Mouse (Mus musculus) neural tube, embryonic 14.5 days (tissue): ENCODE results near the gene Sfn. TPM values are rescaled to one million over a fixed set of nuclear protein-coding genes. Genes with fewer than 3 reads are reported as not detected.

Experiments used
- ATAC-seq: fragments of 200-750 bp; cut with Nextera tagmentation; 2 replicates; pipeline ENCODE4 v1.8.0; 2017; ENCODE audit warnings: low read depth, mild to moderate bottlenecking, moderate TSS enrichment, moderate library complexity
- H3K27ac ChIP-seq: fragments of 300-500 bp; sonication (generic); 2 replicates; pipeline ENCODE4 v1.5.1; 2014; ENCODE audit warnings: low read depth, mild to moderate bottlenecking, control low read depth, low read length, moderate library complexity, mixed read lengths
- H3K27me3 ChIP-seq: fragments of 300-500 bp; sonication (generic); 2 replicates; pipeline ENCODE4 v1.6.1; 2014; ENCODE audit warnings: low read length; ENCODE audit not compliant: control insufficient read depth, insufficient read depth
- H3K36me3 ChIP-seq: fragments of 300-500 bp; sonication (generic); 2 replicates; pipeline ENCODE4 v1.6.1; 2014; ENCODE audit warnings: low read length, mixed read lengths; ENCODE audit not compliant: control insufficient read depth, insufficient read depth
- H3K4me1 ChIP-seq: fragments of 300-500 bp; sonication (generic); 2 replicates; pipeline ENCODE4 v1.6.1; 2014; ENCODE audit warnings: low read length; ENCODE audit not compliant: control insufficient read depth, insufficient read depth
- H3K4me2 ChIP-seq: fragments of 300-500 bp; sonication (generic); 2 replicates; pipeline ENCODE4 v1.6.1; 2014; ENCODE audit warnings: mild to moderate bottlenecking, low read depth, low read length, control low read depth
- H3K4me3 ChIP-seq: fragments of 300-500 bp; sonication (generic); 2 replicates; pipeline ENCODE4 v1.5.1; 2014; ENCODE audit warnings: low read depth, low read length, control low read depth, mixed read lengths
- H3K9ac ChIP-seq: fragments of 300-500 bp; sonication (generic); replicated peaks from 2 replicates; pipeline ENCODE4 v1.6.1; 2014; ENCODE audit warnings: low read depth, mild to moderate bottlenecking, control low read depth, low read length, mixed read lengths
- H3K9me3 ChIP-seq: fragments of 300-500 bp; sonication (generic); 2 replicates; pipeline ENCODE4 v1.6.1; 2016; ENCODE audit warnings: low read length; ENCODE audit not compliant: control insufficient read depth
- WGBS: fragments of 180-500 bp; shearing (Covaris S2); extraction: QIAGEN DNeasy Blood & Tissue Kit; methylation state at CpG from one replicate; pipeline ENCODE4 v1.1.7; 2014; 5-methylcytosine and 5-hydroxymethylcytosine counted together
- polyA plus RNA-seq: library from polyadenylated mRNA; unstranded; fragments of >200 nt; fragmentation: Nextera tagmentation; extraction: Ambion mirVana; gene quantifications from 2 replicates; pipeline ENCODE4 v1.2.1, GENCODE M21; 2014

Sfn gene
- polyA plus RNA-seq, 1 experiment from 2014 or later = 1.4 TPM

DNA sequence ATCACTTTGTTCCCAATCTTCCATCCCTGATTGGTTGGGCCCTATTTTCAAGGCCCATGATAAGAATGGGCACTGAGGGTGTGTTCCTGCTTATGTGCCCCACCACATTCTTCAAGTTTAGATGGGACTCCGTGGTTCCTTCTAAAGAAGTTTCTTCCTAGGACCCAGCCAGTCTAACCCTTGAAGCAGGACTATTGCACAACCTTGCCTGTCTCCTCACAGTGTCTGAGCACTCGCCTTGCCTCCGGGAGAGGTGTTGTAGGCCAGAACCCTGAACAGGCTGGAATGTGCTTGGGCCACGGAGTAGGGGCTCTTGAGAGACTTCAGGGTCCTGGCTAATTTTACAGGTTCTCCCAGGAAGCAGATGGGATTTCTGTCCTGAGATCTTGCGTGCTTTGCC lies 1.1 kb upstream of the Sfn start:
- Histone ChIP-seq H3K9me3 (no peaks in the 10 kb centered on the region), H3K27me3 (peaks cover 36% of the 10 kb centered on the region), H3K27ac (no peak overlapping the region), H3K36me3 (no peaks in the 10 kb centered on the region), H3K9ac (no peak overlapping the region), H3K4me1 (peaks cover 7% of the 10 kb centered on the region; the same call in 1 of the 2 replicates), H3K4me3 (no peak overlapping the region), H3K4me2 (no peak overlapping the region)
- no peak for ATAC-seq
- WGBS = 95% methylated on average over 5 of the region's 5 CpGs

DNA sequence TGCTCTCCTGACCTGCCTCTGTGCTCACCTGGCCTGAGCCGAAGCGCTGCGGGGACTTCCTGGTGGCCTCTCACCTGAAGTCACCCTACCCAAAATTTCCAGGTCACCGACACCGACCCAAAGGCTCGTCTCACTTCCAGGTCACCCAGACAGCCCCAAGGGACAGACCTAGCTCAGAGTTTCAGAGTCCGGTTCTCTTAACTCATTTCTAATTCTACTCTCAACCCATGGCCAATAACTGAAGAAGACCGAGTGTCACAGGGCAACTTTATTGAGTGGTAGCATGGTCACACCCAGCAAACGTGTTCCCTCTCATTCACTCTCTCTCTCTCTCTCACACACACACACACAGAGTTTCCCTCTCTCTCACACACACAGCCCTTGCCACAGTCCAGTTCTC lies 1.7 kb downstream of the Sfn start:
- Histone ChIP-seq H3K36me3 (no peaks in the 10 kb centered on the region), H3K27me3 (peaks cover 36% of the 10 kb centered on the region), H3K9ac (no peak overlapping the region), H3K4me1 (peaks cover 7% of the 10 kb centered on the region; the same call in 1 of the 2 replicates), H3K4me2 (peak overlapping the region; percentile 60; the same call in 1 of the 2 replicates), H3K27ac (no peak overlapping the region), H3K4me3 (peak overlapping the region; percentile 37; the same call in 1 of the 2 replicates), H3K9me3 (no peaks in the 10 kb centered on the region)
- no peak for ATAC-seq
- 13% methylated on average over 9 of the region's 9 CpGs for WGBS

DNA sequence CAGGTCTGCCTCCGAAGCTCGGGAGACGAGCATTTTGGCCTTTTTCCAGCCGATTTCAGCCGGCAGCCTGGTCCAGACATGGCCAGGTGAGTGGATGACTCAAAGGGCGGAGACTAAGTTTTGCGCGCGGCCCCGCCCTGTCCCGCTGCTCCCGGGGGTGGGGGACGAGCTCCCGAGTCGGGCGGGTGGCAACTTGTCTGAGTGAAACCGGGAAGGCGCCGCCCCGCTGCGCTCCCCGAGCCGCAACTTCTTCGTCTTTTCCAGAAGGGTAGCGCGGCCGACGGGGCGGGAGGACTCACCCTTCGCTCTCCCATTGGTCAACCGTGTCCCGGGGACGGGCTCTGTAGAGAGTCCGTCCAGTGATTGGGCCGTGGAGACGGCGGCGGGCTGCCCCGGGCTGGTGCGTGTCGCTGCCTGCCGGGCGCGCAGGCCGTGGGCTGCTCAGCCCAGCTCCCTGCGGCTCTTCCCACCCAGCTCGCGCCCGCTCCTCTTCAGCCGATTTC lies 2.3 kb downstream of the Sfn start:
- WGBS = under 1% methylated on average over 48 of the region's 50 CpGs
- no peaks in the 10 kb centered on the region for H3K9me3 ChIP-seq
- no peak overlapping the region for H3K27ac ChIP-seq
- H3K4me1 ChIP-seq = peaks cover 7% of the 10 kb centered on the region; the same call in 1 of the 2 replicates
- H3K27me3 ChIP-seq = peaks cover 36% of the 10 kb centered on the region
- H3K36me3 ChIP-seq = no peaks in the 10 kb centered on the region
- H3K9ac ChIP-seq = 0 out of 2 replicates have a peak overlapping the region, but pooled peaks have one; percentile 3
- ATAC-seq = peak; percentile 95
- H3K4me3 ChIP-seq = peak overlapping the region; percentile 37
- peak overlapping the region; percentile 60 for H3K4me2 ChIP-seq

DNA sequence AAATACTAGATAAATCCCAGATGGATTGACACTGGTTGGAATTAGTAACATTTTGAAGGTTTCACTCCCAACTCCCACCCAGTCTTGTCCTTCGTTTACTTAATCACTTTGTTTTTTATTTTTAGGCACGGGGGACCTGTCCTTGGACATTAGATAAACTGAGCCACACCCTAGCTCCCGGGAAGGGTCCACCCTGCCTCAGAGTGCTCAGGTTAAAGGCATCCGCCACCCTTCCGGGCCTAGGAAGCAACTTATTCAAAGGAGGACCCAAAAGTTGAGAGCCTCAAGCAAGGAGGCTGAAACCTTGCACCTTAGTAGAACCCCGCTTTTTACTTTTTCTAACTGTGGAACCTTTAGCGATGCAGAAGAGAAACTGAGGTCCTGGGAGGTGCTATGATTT lies 2.9 kb downstream of the Sfn start:
- Histone ChIP-seq H3K27me3 (peaks cover 36% of the 10 kb centered on the region), H3K9ac (0 out of 2 replicates have a peak overlapping the region, but pooled peaks have one; percentile 3)
- WGBS = 29% methylated on average over 7 of the region's 7 CpGs

DNA sequence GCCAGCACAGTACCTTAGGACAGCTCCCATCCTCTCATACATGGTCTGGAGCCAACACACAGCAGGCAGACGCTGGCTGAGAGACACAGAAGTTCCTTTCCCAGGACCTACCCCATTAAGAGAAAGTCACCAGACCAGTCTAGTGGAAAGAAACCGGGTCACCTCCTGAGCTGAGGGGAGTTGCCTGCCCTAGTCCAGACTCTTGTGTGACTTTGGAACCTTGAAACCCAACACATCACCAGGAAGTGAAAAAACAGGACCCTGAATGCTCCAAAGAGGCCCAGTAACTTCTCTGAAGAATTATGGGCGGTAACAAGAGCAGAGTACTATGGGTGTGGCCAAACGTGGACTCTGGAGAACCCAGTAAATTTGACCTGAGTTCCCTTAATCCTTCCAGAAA lies 3.4 kb downstream of the Sfn start:
- WGBS = 55% methylated on average over 4 of the region's 4 CpGs
- Histone ChIP-seq H3K4me2 (no peak overlapping the region), H3K4me3 (no peak overlapping the region), H3K9me3 (no peaks in the 10 kb centered on the region), H3K27me3 (peaks cover 36% of the 10 kb centered on the region), H3K4me1 (peaks cover 7% of the 10 kb centered on the region; the same call in 1 of the 2 replicates), H3K36me3 (no peaks in the 10 kb centered on the region), H3K9ac (no peak overlapping the region), H3K27ac (no peak overlapping the region)
- ATAC-seq = no peak

More for the DNA sequence above, 2.9 kb downstream of the Sfn start:
- Histone ChIP-seq H3K27ac (no peak overlapping the region), H3K9me3 (no peaks in the 10 kb centered on the region), H3K4me2 (peak overlapping the region; percentile 60), H3K4me3 (peak overlapping the region; percentile 37), H3K36me3 (no peaks in the 10 kb centered on the region), H3K4me1 (peaks cover 7% of the 10 kb centered on the region; the same call in 1 of the 2 replicates)
- no peak for ATAC-seq

DNA sequence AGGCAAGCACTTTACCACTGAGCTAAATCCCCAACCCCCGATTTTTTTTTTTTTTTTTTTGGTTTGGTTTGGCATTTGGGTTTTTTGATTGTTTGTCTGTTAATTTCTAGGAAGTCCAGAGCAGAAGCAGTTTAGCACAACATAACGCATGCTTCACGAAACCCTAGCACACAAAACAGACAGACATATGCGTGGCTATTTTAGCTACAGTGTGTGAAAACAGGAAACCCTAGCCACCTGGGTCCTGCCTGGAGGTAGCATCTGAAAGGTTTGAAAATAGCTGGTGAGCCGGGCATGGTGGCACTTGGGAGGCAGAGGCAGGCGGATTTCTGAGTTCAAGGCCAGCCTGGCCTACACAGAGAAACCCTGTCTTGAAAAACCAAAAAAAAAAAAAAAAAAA lies 5.9 kb downstream of the Sfn start:
- Histone ChIP-seq H3K27me3 (peaks cover 22% of the 10 kb centered on the region), H3K4me3 (no peak overlapping the region), H3K9me3 (no peaks in the 10 kb centered on the region), H3K4me2 (no peak overlapping the region), H3K36me3 (0 out of 2 replicates have a peak, but pooled peaks cover 5% of the 10 kb centered on the region), H3K4me1 (peaks cover 7% of the 10 kb centered on the region; the same call in 1 of the 2 replicates), H3K9ac (no peak overlapping the region), H3K27ac (no peak overlapping the region)
- no peak for ATAC-seq
- 86% methylated on average over 6 of the region's 6 CpGs for WGBS

DNA sequence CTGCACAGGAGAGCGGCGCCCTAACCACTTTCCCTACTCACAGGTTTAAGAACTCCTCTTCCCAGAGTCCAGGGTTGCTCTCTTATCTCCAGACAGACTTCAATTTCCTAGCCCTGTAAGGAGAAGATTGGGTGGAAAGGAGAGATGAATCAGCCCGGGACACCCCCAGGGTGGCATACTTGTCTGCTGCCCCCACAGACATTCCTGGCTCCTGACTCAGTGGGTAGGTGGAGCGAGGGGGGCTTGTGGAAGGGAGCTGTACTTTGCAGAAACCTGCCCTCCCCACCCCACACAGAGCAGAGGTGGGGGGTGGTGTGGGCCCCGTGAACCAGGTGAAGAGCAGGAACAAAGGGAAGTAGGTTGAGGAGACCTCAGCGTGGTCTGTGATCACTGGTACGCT lies 6.4 kb downstream of the Sfn start:
- Histone ChIP-seq H3K4me1 (peaks cover 7% of the 10 kb centered on the region; the same call in 1 of the 2 replicates), H3K9ac (no peak overlapping the region), H3K27ac (no peak overlapping the region), H3K27me3 (peaks cover 22% of the 10 kb centered on the region), H3K36me3 (peaks cover 6% of the 10 kb centered on the region; the same call in 1 of the 2 replicates), H3K4me3 (no peak overlapping the region), H3K4me2 (no peak overlapping the region), H3K9me3 (no peaks in the 10 kb centered on the region)
- ATAC-seq = no peak
- WGBS = 80% methylated on average over 7 of the region's 7 CpGs

DNA sequence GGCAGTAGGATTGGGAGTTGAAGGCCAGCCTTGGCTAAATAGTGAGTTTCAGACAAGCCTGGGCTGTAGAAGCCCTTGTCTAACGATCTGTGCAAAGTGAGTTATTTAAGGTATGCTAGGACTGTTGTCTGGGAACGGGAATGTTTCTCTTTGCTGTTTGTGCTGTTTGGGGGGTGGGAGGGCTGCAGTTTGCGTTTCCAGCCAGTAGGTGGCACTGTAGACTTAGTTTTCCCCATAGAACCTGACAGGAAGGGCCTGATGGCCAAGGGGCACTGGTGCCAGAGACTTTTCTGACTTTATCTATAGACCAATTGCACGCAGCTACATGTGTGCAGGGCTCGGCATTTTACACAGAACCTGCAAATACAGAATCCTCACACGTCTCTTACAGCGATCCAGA lies 9.4 kb downstream of the Sfn start:
- no peaks in the 10 kb centered on the region for H3K9me3 ChIP-seq
- 32% methylated on average over 7 of the region's 7 CpGs for WGBS
- no peak overlapping the region for H3K4me2 ChIP-seq
- no peak for ATAC-seq
- H3K36me3 ChIP-seq = peaks cover 27% of the 10 kb centered on the region
- H3K4me1 ChIP-seq = no peaks in the 10 kb centered on the region
- H3K27ac ChIP-seq = no peak overlapping the region
- no peak overlapping the region for H3K4me3 ChIP-seq
- no peak overlapping the region for H3K9ac ChIP-seq
- H3K27me3 ChIP-seq = no peaks in the 10 kb centered on the region

DNA sequence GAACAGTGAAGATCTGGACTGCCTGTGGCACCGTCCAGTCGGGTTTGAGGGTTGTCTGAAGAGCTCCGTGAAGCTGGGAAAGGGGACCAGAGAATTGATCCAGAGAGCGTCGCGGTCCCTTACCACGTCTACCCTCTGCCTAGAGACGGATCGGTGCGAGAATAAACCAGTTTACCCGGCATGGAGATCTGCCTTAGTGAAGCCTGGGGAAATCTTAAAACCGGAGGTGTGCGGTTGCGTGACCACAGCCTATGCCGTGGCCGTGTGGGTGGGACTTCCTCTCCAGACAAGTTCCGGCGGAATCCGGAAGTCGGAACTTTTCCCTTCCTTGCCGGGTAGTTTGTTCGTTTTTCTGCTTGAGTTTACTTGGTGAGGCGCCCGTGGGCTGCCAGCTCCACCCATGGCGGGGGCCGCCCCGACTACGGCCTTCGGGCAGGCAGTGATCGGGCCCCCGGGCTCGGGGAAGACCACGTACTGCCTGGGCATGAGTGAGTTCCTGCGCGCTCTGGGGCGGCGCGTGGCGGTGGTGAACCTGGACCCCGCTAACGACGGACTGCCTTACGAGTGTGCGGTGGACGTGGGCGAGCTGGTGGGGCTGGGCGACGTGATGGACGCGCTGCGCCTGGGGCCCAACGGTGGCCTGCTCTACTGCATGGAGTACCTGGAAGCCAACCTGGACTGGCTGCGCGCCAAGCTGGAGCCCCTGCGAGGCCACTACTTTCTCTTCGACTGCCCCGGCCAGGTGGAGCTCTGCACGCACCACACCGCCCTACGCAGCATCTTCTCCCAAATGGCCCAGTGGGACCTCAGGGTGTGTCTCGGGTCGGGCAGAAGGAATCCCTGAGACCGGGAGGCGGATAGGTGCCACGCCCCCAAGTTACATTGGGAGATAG lies 17.7 kb downstream of the Sfn start, which contains the start of gene Gpn2:
Gpn2 (plus strand) TSS at position 304 of the 893 bp plus-strand sequence.
- Histone ChIP-seq H3K27me3 (no peaks in the 10 kb centered on the region), H3K4me1 (peaks cover 13% of the 10 kb centered on the region), H3K4me3 (peak within 1 kb of the TSS; percentile 86), H3K9ac (peak within 1 kb of the TSS; percentile 64), H3K36me3 (peaks cover 19% of the 10 kb centered on the region), H3K27ac (peak within 1 kb of the TSS; percentile 77), H3K4me2 (peak within 1 kb of the TSS; percentile 100), H3K9me3 (no peaks in the 10 kb centered on the region)
- ATAC-seq = peak; percentile 89
- WGBS = 1% methylated on average over 65 of the region's 65 CpGs
